Mouse (Mus musculus) left cerebral cortex, adult 9 months (tissue): ENCODE results near the gene Poc1b.
"Not testable (repeated sequence)": the region's sequence is repeated elsewhere in the genome, so short reads cannot be mapped to it uniquely, and the experiment has no call there.

ENCODE experiments used
- DNase-seq, 2 experiments: peaks; one replicate each; pipeline ENCODE4 v3.0.0; 2022; ENCODE audit warnings: low spot score in 2 of 2

Gene Poc1b

GRCm38 (mm10) chr10:99194451-99195055 is 87.7 kb downstream of the Poc1b start:
- no peak for DNase-seq

- DNase-seq, result no peak
Observed at GRCm38 (mm10) chr10:99196556-99196955, 89.7 kb downstream of the Poc1b start.

- DNase-seq, result no peak
Observed at GRCm38 (mm10) chr10:99197125-99197524, 90.3 kb downstream of the Poc1b start.

GRCm38 (mm10) chr10:99197607-99198305 is 90.9 kb downstream of the Poc1b start:
- DNase-seq, result no peak

- no peak for DNase-seq
Observed at GRCm38 (mm10) chr10:99198946-99199345, 92.1 kb downstream of the Poc1b start.

- DNase-seq, result no peak
Observed at GRCm38 (mm10) chr10:99200944-99201343, 94.1 kb downstream of the Poc1b start.

- no peak for DNase-seq
Observed at GRCm38 (mm10) chr10:99201786-99202185, 95.0 kb downstream of the Poc1b start.

- no peak for DNase-seq
Observed at GRCm38 (mm10) chr10:99202363-99202762, 95.5 kb downstream of the Poc1b start.

- DNase-seq, result no peak
Observed at GRCm38 (mm10) chr10:99203163-99203562, 96.3 kb downstream of the Poc1b start.

GRCm38 (mm10) chr10:99203577-99204487 is 97.0 kb downstream of the Poc1b start:
- no peak for DNase-seq

- DNase-seq, result no peak
Observed at GRCm38 (mm10) chr10:99204553-99204952, 97.7 kb downstream of the Poc1b start.

- no peak for DNase-seq
Observed at GRCm38 (mm10) chr10:99207121-99207520, 100.3 kb downstream of the Poc1b start.

- no peak for DNase-seq
Observed at GRCm38 (mm10) chr10:99209146-99209800, 102.4 kb downstream of the Poc1b start.

GRCm38 (mm10) chr10:99211021-99211420 is 104.2 kb downstream of the Poc1b start:
- DNase-seq, result no peak

- no peak for DNase-seq
Observed at GRCm38 (mm10) chr10:99211503-99212265, 104.8 kb downstream of the Poc1b start.

GRCm38 (mm10) chr10:99214421-99215299 is 107.8 kb downstream of the Poc1b start:
- no peak for DNase-seq

GRCm38 (mm10) chr10:99216570-99216969 is 109.7 kb downstream of the Poc1b start:
- not testable (repeated sequence) for DNase-seq

GRCm38 (mm10) chr10:99221540-99221939 is 114.7 kb downstream of the Poc1b start:
- DNase-seq, result no peak

- peak in 1 of 2 experiments; percentile 40 for DNase-seq
Observed at GRCm38 (mm10) chr10:99222726-99223125, 115.9 kb downstream of the Poc1b start.

GRCm38 (mm10) chr10:99224218-99224617 is 117.4 kb downstream of the Poc1b start:
- DNase-seq, result no peak
